Mouse (Mus musculus) neural tube, embryonic 11.5 days (tissue): ENCODE data around the gene Gtf3c5. TPM values are rescaled to one million over a fixed set of nuclear protein-coding genes. Genes with fewer than 3 reads are reported as not detected.

Source experiments
- ATAC-seq: fragments of 200-750 bp; cut with Nextera tagmentation; 2 replicates; pipeline ENCODE4 v1.8.0; 2017; ENCODE audit warnings: moderate number of reproducible peaks, mild to moderate bottlenecking, moderate TSS enrichment, moderate library complexity; ENCODE audit not compliant: insufficient read depth, low FRiP score, low TSS enrichment
- DNase-seq: peaks from one replicate; pipeline ENCODE4 v3.0.0-alpha.2; 2015; ENCODE audit warnings: low spot score
- H3K27ac ChIP-seq: fragments of 300-500 bp; sonication (generic); 2 replicates; pipeline ENCODE4 v1.5.1; 2014; ENCODE audit warnings: low read depth, mild to moderate bottlenecking, low read length
- H3K27me3 ChIP-seq: fragments of 300-500 bp; sonication (generic); 2 replicates; pipeline ENCODE4 v1.6.1; 2014; ENCODE audit warnings: mild to moderate bottlenecking, low read length, mixed read lengths; ENCODE audit not compliant: control insufficient read depth, insufficient read depth
- H3K36me3 ChIP-seq: fragments of 300-500 bp; sonication (generic); 2 replicates; pipeline ENCODE4 v1.6.1; 2014; ENCODE audit warnings: mild to moderate bottlenecking, low read length, moderate library complexity, mixed read lengths; ENCODE audit not compliant: control insufficient read depth, insufficient read depth
- H3K4me1 ChIP-seq: fragments of 300-500 bp; sonication (generic); 2 replicates; pipeline ENCODE4 v1.6.1; 2014; ENCODE audit warnings: low read length, mixed read lengths; ENCODE audit not compliant: control insufficient read depth, insufficient read depth
- H3K4me2 ChIP-seq: fragments of 300-500 bp; sonication (generic); 2 replicates; pipeline ENCODE4 v1.6.1; 2014; ENCODE audit warnings: low read depth, mild to moderate bottlenecking, moderate library complexity
- H3K4me3 ChIP-seq: fragments of 300-500 bp; sonication (generic); 2 replicates; pipeline ENCODE4 v1.5.1; 2014; ENCODE audit warnings: low read depth, low read length
- H3K9ac ChIP-seq: fragments of 300-500 bp; sonication (generic); 2 replicates; pipeline ENCODE4 v1.6.1; 2014; ENCODE audit warnings: mild to moderate bottlenecking, low read length
- H3K9me3 ChIP-seq: fragments of 300-500 bp; sonication (generic); 2 replicates; pipeline ENCODE4 v1.6.1; 2016; ENCODE audit warnings: low read length; ENCODE audit not compliant: control insufficient read depth
- WGBS: fragments of 180-500 bp; shearing (Covaris S2); extraction: QIAGEN DNeasy Blood & Tissue Kit; methylation state at CpG from one replicate; pipeline ENCODE4 v1.1.7; 2014; 5-methylcytosine and 5-hydroxymethylcytosine counted together
- polyA plus RNA-seq: library from polyadenylated mRNA; unstranded; fragments of >200 nt; fragmentation: Nextera tagmentation; extraction: Ambion mirVana; gene quantifications from 2 replicates; pipeline ENCODE4 v1.2.1, GENCODE M21; 2014

Gene Gtf3c5
- polyA plus RNA-seq, 1 experiment from 2014 or later: 43.8 TPM

GRCm38 (mm10) chr2:28601720-28602590, 18.4 kb upstream of the Gtf3c5 start:
- Histone ChIP-seq H3K27ac (no peak overlapping the region), H3K9ac (no peak overlapping the region), H3K4me3 (no peak overlapping the region), H3K4me2 (no peak overlapping the region), H3K4me1 (no peaks in the 10 kb centered on the region), H3K27me3 (no peaks in the 10 kb centered on the region), H3K9me3 (no peaks in the 10 kb centered on the region), H3K36me3 (no peaks in the 10 kb centered on the region)
- DNase-seq (no peak), ATAC-seq (no peak)
- WGBS: 63% methylated on average over 12 of the region's 12 CpGs

- WGBS: 64% methylated on average over 6 of the region's 6 CpGs
- Histone ChIP-seq H3K27me3 (no peaks in the 10 kb centered on the region), H3K4me2 (no peak overlapping the region), H3K9ac (no peak overlapping the region), H3K4me1 (no peaks in the 10 kb centered on the region), H3K36me3 (no peaks in the 10 kb centered on the region), H3K4me3 (no peak overlapping the region), H3K27ac (no peak overlapping the region), H3K9me3 (no peaks in the 10 kb centered on the region)
- DNase-seq: no peak
- ATAC-seq: no peak
These were observed 16.0 kb upstream of the Gtf3c5 start for GRCm38 (mm10) chr2:28599569-28599900.

GRCm38 (mm10) chr2:28598692-28599568, 15.4 kb upstream of the Gtf3c5 start:
- ATAC-seq: no peak
- H3K27ac ChIP-seq: 0 out of 2 replicates have a peak overlapping the region, but pooled peaks have one; percentile 6

GRCm38 (mm10) chr2:28597733-28598547, 14.4 kb upstream of the Gtf3c5 start:
- no peak overlapping the region for H3K4me2 ChIP-seq
- ATAC-seq: no peak
- H3K4me1 ChIP-seq: no peaks in the 10 kb centered on the region
- no peak overlapping the region for H3K4me3 ChIP-seq
- H3K9me3 ChIP-seq: no peaks in the 10 kb centered on the region
- DNase-seq: no peak
- WGBS: 76% methylated on average over 7 of the region's 7 CpGs
- no peak overlapping the region for H3K9ac ChIP-seq
- H3K27me3 ChIP-seq: no peaks in the 10 kb centered on the region
- no peak overlapping the region for H3K27ac ChIP-seq
- no peaks in the 10 kb centered on the region for H3K36me3 ChIP-seq

More at GRCm38 (mm10) chr2:28598692-28599568, 15.4 kb upstream of the Gtf3c5 start:
- H3K4me2 ChIP-seq: no peak overlapping the region
- H3K4me1 ChIP-seq: no peaks in the 10 kb centered on the region
- no peak overlapping the region for H3K4me3 ChIP-seq
- H3K36me3 ChIP-seq: no peaks in the 10 kb centered on the region
- no peaks in the 10 kb centered on the region for H3K27me3 ChIP-seq
- WGBS: 74% methylated on average over 12 of the region's 12 CpGs
- no peak overlapping the region for H3K9ac ChIP-seq
- H3K9me3 ChIP-seq: no peaks in the 10 kb centered on the region
- no peak for DNase-seq

GRCm38 (mm10) chr2:28596998-28597397, 13.4 kb upstream of the Gtf3c5 start:
- WGBS: 87% methylated on average over 7 of the region's 7 CpGs

GRCm38 (mm10) chr2:28596021-28596420, 12.5 kb upstream of the Gtf3c5 start:
- no peaks in the 10 kb centered on the region for H3K4me1 ChIP-seq
- WGBS: 78% methylated on average over 7 of the region's 7 CpGs
- ATAC-seq (no peak), DNase-seq (no peak)
- no peak overlapping the region for H3K27ac ChIP-seq
- H3K9me3 ChIP-seq: no peaks in the 10 kb centered on the region
- H3K4me2 ChIP-seq: no peak overlapping the region
- H3K36me3 ChIP-seq: no peaks in the 10 kb centered on the region
- no peaks in the 10 kb centered on the region for H3K27me3 ChIP-seq
- H3K9ac ChIP-seq: no peak overlapping the region
- no peak overlapping the region for H3K4me3 ChIP-seq

More at GRCm38 (mm10) chr2:28596998-28597397, 13.4 kb upstream of the Gtf3c5 start:
- Histone ChIP-seq H3K4me2 (no peak overlapping the region), H3K4me3 (no peak overlapping the region), H3K36me3 (no peaks in the 10 kb centered on the region), H3K9me3 (no peaks in the 10 kb centered on the region), H3K4me1 (no peaks in the 10 kb centered on the region), H3K9ac (no peak overlapping the region), H3K27me3 (no peaks in the 10 kb centered on the region), H3K27ac (no peak overlapping the region)
- no peak for ATAC-seq
- DNase-seq: no peak

GRCm38 (mm10) chr2:28592809-28593208, 9.3 kb upstream of the Gtf3c5 start:
- WGBS: 7% methylated on average over 15 of the region's 15 CpGs
- ATAC-seq: no peak
- H3K27me3 ChIP-seq: no peaks in the 10 kb centered on the region
- H3K4me3 ChIP-seq: no peak overlapping the region
- no peaks in the 10 kb centered on the region for H3K9me3 ChIP-seq
- no peak overlapping the region for H3K9ac ChIP-seq
- H3K4me2 ChIP-seq: no peak overlapping the region
- no peaks in the 10 kb centered on the region for H3K36me3 ChIP-seq
- DNase-seq: peak; percentile 73
- H3K4me1 ChIP-seq: no peaks in the 10 kb centered on the region
- H3K27ac ChIP-seq: no peak overlapping the region

- 79% methylated on average over 2 of the region's 2 CpGs for WGBS
These were observed 7.9 kb upstream of the Gtf3c5 start for GRCm38 (mm10) chr2:28591479-28591878.

More at GRCm38 (mm10) chr2:28591479-28591878, 7.9 kb upstream of the Gtf3c5 start:
- H3K4me2 ChIP-seq: no peak overlapping the region
- ATAC-seq: no peak
- no peaks in the 10 kb centered on the region for H3K36me3 ChIP-seq
- no peak overlapping the region for H3K27ac ChIP-seq
- no peaks in the 10 kb centered on the region for H3K4me1 ChIP-seq
- no peak overlapping the region for H3K4me3 ChIP-seq
- no peak overlapping the region for H3K9ac ChIP-seq
- no peaks in the 10 kb centered on the region for H3K9me3 ChIP-seq
- DNase-seq: no peak
- no peaks in the 10 kb centered on the region for H3K27me3 ChIP-seq
